Mouse (Mus musculus) forebrain, embryonic 10.5 days (tissue): Measurements from ENCODE around the gene Gins2. TPM values are rescaled to one million over a fixed set of nuclear protein-coding genes. Genes with fewer than 3 reads are reported as not detected.

Experiments
- DNase-seq: peaks from one replicate; pipeline ENCODE4 v3.0.0-alpha.2; 2017; ENCODE audit warnings: low spot score; ENCODE audit errors: extremely low spot score
- H3K27ac ChIP-seq: fragments of 300-500 bp; sonication (generic); 2 replicates; pipeline ENCODE4 v1.5.1; 2016; ENCODE audit warnings: mild to moderate bottlenecking
- H3K27me3 ChIP-seq: fragments of 300-500 bp; sonication (generic); 2 replicates; pipeline ENCODE4 v1.6.1; 2016; ENCODE audit warnings: mild to moderate bottlenecking; ENCODE audit not compliant: poor library complexity, severe bottlenecking
- H3K36me3 ChIP-seq: fragments of 300-500 bp; sonication (generic); replicated peaks from 2 replicates; pipeline ENCODE4 v1.6.1; 2016; ENCODE audit warnings: mild to moderate bottlenecking, moderate library complexity
- H3K4me1 ChIP-seq: fragments of 300-500 bp; sonication (generic); 2 replicates; pipeline ENCODE4 v1.6.1; 2016
- H3K4me3 ChIP-seq: fragments of 300-500 bp; sonication (generic); 2 replicates; pipeline ENCODE4 v1.5.1; 2016; ENCODE audit warnings: mild to moderate bottlenecking, moderate library complexity
- H3K9me3 ChIP-seq: fragments of 300-500 bp; sonication (generic); 2 replicates; pipeline ENCODE4 v1.6.1; 2016; ENCODE audit warnings: mild to moderate bottlenecking, moderate library complexity
- WGBS: fragments of 180-500 bp; shearing (Covaris S2); methylation state at CpG from one replicate; pipeline ENCODE4 v1.1.7; 2016; 5-methylcytosine and 5-hydroxymethylcytosine counted together
- polyA plus RNA-seq: library from polyadenylated mRNA; unstranded; fragments of >200 nt; fragmentation: Nextera tagmentation; extraction: Ambion mirVana; gene quantifications from 2 replicates; pipeline ENCODE4 v1.2.1, GENCODE M21; 2016

Gene Gins2
- polyA plus RNA-seq: 154 and 158 TPM in 2 replicates

GRCm38 (mm10) chr8:120588908-120589771, at the start of gene Gins2:
TSS of gene Gins2 (minus strand) at chr8:120589304.
- H3K36me3 ChIP-seq: peaks cover 36% of the 10 kb centered on the region
- peak; percentile 100 for DNase-seq
- under 1% methylated on average over 67 of the region's 67 CpGs for WGBS
- H3K4me3 ChIP-seq: peak within 1 kb of the TSS; percentile 77
- no peaks in the 10 kb centered on the region for H3K27me3 ChIP-seq
- H3K27ac ChIP-seq: peak within 1 kb of the TSS; percentile 91
- H3K9me3 ChIP-seq: no peaks in the 10 kb centered on the region
- H3K4me1 ChIP-seq: peaks cover 45% of the 10 kb centered on the region

DNA sequence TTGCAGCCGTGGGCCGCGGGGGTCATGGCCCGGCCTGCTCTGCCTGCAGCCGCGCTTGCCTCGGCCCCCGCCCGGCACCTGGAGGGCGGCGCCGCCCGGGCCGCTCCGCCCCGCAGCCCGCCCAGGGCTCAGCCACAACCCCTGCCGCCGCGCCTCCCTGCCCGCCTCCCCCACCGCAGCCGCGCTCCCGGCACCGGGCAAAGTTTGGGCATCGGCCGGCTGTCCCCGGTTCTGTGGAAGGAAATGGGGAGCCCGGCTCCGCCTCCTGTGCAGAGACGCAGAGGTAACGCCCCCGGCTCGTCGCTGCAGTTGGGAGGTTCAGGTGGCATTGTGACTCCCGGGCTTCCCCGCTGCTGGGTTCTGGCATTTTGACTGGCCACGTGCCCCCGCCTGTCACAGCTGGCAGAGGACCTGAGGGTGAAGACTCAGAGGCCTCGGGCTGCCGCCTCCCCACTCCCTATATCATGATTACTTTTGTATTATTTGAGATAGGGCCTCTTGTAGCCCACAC, 45.3 kb upstream of the Gins2 start:
- H3K4me1 ChIP-seq: peaks cover 34% of the 10 kb centered on the region
- H3K9me3 ChIP-seq: peaks cover 4% of the 10 kb centered on the region; the same call in 1 of the 2 replicates
- H3K36me3 ChIP-seq: no peaks in the 10 kb centered on the region
- no peak for DNase-seq
- peak overlapping the region; percentile 69 for H3K27ac ChIP-seq
- under 1% methylated on average over 42 of the region's 42 CpGs for WGBS
- H3K4me3 ChIP-seq: peak overlapping the region; percentile 74
- peaks cover 71% of the 10 kb centered on the region for H3K27me3 ChIP-seq

GRCm38 (mm10) chr8:120633665-120634271, 44.7 kb upstream of the Gins2 start:
- H3K4me3 ChIP-seq: peak overlapping the region; percentile 74
- DNase-seq: peak; percentile 33
- H3K27ac ChIP-seq: peak overlapping the region; percentile 69
- H3K4me1 ChIP-seq: peaks cover 34% of the 10 kb centered on the region
- no peaks in the 10 kb centered on the region for H3K36me3 ChIP-seq
- peaks cover 72% of the 10 kb centered on the region for H3K27me3 ChIP-seq
- peaks cover 4% of the 10 kb centered on the region; the same call in 1 of the 2 replicates for H3K9me3 ChIP-seq
- 1% methylated on average over 44 of the region's 44 CpGs for WGBS

- peak overlapping the region; percentile 74 for H3K4me3 ChIP-seq
- no peak for DNase-seq
- peaks cover 4% of the 10 kb centered on the region; the same call in 1 of the 2 replicates for H3K9me3 ChIP-seq
- 24% methylated on average over 17 of the region's 17 CpGs for WGBS
- no peaks in the 10 kb centered on the region for H3K36me3 ChIP-seq
- H3K27me3 ChIP-seq: peaks cover 72% of the 10 kb centered on the region
- no peak overlapping the region for H3K27ac ChIP-seq
- peaks cover 34% of the 10 kb centered on the region for H3K4me1 ChIP-seq
Observed at GRCm38 (mm10) chr8:120632969-120633664, 44.0 kb upstream of the Gins2 start.

GRCm38 (mm10) chr8:120631441-120632375, 42.6 kb upstream of the Gins2 start:
- no peaks in the 10 kb centered on the region for H3K36me3 ChIP-seq
- H3K27ac ChIP-seq: no peak overlapping the region
- peaks cover 4% of the 10 kb centered on the region; the same call in 1 of the 2 replicates for H3K9me3 ChIP-seq
- H3K27me3 ChIP-seq: peaks cover 72% of the 10 kb centered on the region
- 75% methylated on average over 21 of the region's 21 CpGs for WGBS
- peaks cover 34% of the 10 kb centered on the region for H3K4me1 ChIP-seq
- DNase-seq: no peak
- H3K4me3 ChIP-seq: no peak overlapping the region

DNA sequence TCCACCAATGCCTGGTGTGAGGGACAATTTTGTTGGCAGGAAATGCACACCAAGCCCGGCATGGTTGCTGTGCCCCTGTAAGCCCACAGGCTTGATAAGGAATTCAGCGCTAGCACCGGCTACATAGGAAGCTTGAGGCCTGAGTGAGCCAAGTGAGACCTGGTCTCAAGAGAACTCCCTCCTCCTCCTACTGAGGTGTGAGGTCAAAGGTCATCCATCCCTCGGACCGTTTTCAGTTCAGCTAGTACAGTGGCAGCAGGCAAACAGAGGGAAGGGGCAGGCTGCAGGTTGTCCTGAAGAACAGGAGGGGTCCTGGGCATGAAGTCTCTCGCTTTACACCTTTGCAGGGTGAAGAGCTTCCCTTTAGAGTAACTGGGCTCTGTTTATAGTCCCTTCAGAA, 41.7 kb upstream of the Gins2 start:
- WGBS: 66% methylated on average over 6 of the region's 6 CpGs
- Histone ChIP-seq H3K27ac (no peak overlapping the region), H3K9me3 (peaks cover 4% of the 10 kb centered on the region; the same call in 1 of the 2 replicates), H3K36me3 (no peaks in the 10 kb centered on the region), H3K4me1 (peaks cover 34% of the 10 kb centered on the region), H3K4me3 (no peak overlapping the region), H3K27me3 (peaks cover 64% of the 10 kb centered on the region)
- no peak for DNase-seq

- Histone ChIP-seq H3K36me3 (no peaks in the 10 kb centered on the region), H3K27ac (no peak overlapping the region), H3K9me3 (peaks cover 4% of the 10 kb centered on the region; the same call in 1 of the 2 replicates), H3K4me3 (no peak overlapping the region), H3K4me1 (peaks cover 34% of the 10 kb centered on the region), H3K27me3 (peaks cover 55% of the 10 kb centered on the region)
- WGBS: 48% methylated on average over 5 of the region's 5 CpGs
- no peak for DNase-seq
Observed at GRCm38 (mm10) chr8:120630031-120630430, 40.9 kb upstream of the Gins2 start.

- H3K36me3 ChIP-seq: no peaks in the 10 kb centered on the region
- H3K4me1 ChIP-seq: peaks cover 27% of the 10 kb centered on the region
- no peak for DNase-seq
- H3K27ac ChIP-seq: no peak overlapping the region
- H3K27me3 ChIP-seq: peaks cover 28% of the 10 kb centered on the region
- H3K4me3 ChIP-seq: no peak overlapping the region
- WGBS: 91% methylated on average over 5 of the region's 5 CpGs
- no peaks in the 10 kb centered on the region for H3K9me3 ChIP-seq
Observed at GRCm38 (mm10) chr8:120627298-120627697, 38.2 kb upstream of the Gins2 start.

GRCm38 (mm10) chr8:120626461-120626860, 37.4 kb upstream of the Gins2 start:
- H3K9me3 ChIP-seq: no peaks in the 10 kb centered on the region
- H3K4me3 ChIP-seq: no peak overlapping the region
- H3K27me3 ChIP-seq: peaks cover 20% of the 10 kb centered on the region
- no peak overlapping the region for H3K27ac ChIP-seq
- 67% methylated on average over 11 of the region's 11 CpGs for WGBS
- no peaks in the 10 kb centered on the region for H3K36me3 ChIP-seq
- no peak for DNase-seq
- H3K4me1 ChIP-seq: peaks cover 29% of the 10 kb centered on the region

DNA sequence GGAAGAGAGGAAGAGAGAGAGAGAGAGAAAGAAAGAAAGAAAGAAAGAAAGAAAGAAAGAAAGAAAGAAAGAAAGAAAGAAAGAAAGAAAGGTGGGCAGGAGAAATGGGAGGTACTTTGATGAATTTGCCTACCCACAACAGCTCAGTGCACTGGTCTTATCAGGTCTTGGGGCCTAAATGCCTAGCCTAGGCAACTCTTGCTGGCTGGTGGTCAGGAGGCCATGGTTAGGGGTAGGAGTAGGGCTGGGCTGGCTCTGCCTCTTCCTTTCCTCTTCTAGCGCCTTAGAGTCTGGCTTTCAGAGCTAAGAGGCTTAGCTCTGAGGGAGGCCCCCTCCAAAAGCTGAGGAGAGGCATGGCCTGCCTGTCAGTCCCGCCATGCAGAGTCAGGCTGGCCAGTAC, 34.5 kb upstream of the Gins2 start:
- no peaks in the 10 kb centered on the region for H3K9me3 ChIP-seq
- no peaks in the 10 kb centered on the region; the same call in 1 of the 2 replicates for H3K27me3 ChIP-seq
- no peaks in the 10 kb centered on the region for H3K36me3 ChIP-seq
- 27% methylated on average over 2 of the region's 2 CpGs for WGBS
- no peak overlapping the region for H3K4me3 ChIP-seq
- no peak overlapping the region for H3K27ac ChIP-seq
- peaks cover 39% of the 10 kb centered on the region for H3K4me1 ChIP-seq
- no peak for DNase-seq

GRCm38 (mm10) chr8:120622161-120622560, 33.1 kb upstream of the Gins2 start:
- H3K27me3 ChIP-seq: peaks cover 5% of the 10 kb centered on the region
- peak overlapping the region; percentile 41; the same call in 1 of the 2 replicates for H3K27ac ChIP-seq
- no peak for DNase-seq
- 81% methylated on average over 14 of the region's 14 CpGs for WGBS
- no peaks in the 10 kb centered on the region for H3K9me3 ChIP-seq
- H3K4me3 ChIP-seq: no peak overlapping the region
- no peaks in the 10 kb centered on the region for H3K36me3 ChIP-seq
- peaks cover 54% of the 10 kb centered on the region for H3K4me1 ChIP-seq
